Mouse (Mus musculus) mature B cell (primary cell): Measurements from ENCODE around the gene Hhipl2.
"Not testable (repeated sequence)": the region's sequence is repeated elsewhere in the genome, so short reads cannot be mapped to it uniquely, and the experiment has no call there.

Experiments
- in situ Hi-C: fragments of 300-500 bp; cut with MboI; formaldehyde crosslinking; loops from 2 replicates; pipeline ENCODE4 v1.14.3; 2019

Gene Hhipl2

GRCm38 (mm10) chr1:183417873-183418272, at the start of gene Hhipl2:
Gene Hhipl2, plus strand, starts transcription at chr1:183418215.
- in situ Hi-C loops, result no loop called here

- in situ Hi-C loops, result no loop called here
Measured at GRCm38 (mm10) chr1:183368601-183369400, 49.2 kb upstream of the Hhipl2 start.

DNA sequence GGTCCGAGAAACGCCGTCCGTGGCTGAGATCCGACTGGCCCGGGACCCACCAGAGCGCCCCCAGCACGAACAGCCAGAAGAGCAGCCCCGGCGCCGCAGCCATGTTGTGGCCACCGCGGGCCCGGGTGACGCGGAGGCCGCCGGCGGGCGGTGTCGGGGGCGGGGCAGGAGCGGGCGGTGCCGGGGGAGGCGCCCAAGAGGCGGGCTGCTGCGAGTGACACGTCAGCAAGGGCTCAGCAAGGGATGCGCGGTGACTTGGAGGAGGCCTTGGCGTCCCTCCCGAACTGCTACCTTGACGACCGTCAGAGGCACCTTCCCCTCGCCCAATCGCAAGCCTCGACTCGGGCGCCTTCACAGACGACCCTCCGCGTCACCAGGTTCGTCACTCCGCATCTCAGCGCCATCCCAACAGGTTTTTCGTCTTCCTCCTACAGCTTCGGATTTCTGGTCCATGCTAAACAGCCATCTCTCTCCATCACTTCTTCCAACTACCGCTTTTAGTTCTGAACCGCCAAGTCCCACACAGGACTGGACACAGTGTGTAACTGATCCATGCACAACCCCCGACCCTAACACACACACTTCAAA, 48.5 kb upstream of the Hhipl2 start, which contains the start of gene Mia3:
Mia3 (minus strand) TSS at position 127 of the 588 bp plus-strand sequence.
- in situ Hi-C loops, result no loop called here

GRCm38 (mm10) chr1:183374728-183375127, 43.3 kb upstream of the Hhipl2 start:
- in situ Hi-C loops, result no loop called here

GRCm38 (mm10) chr1:183377045-183377444, 41.0 kb upstream of the Hhipl2 start:
- in situ Hi-C loops, result no loop called here

- in situ Hi-C loops, result no loop called here
Measured at GRCm38 (mm10) chr1:183378321-183378941, 39.6 kb upstream of the Hhipl2 start.

GRCm38 (mm10) chr1:183379376-183379775, 38.6 kb upstream of the Hhipl2 start:
- in situ Hi-C loops, result not testable (repeated sequence)

GRCm38 (mm10) chr1:183381816-183382215, 36.2 kb upstream of the Hhipl2 start:
- in situ Hi-C loops, result no loop called here

GRCm38 (mm10) chr1:183382621-183383020, 35.4 kb upstream of the Hhipl2 start:
- in situ Hi-C loops, result no loop called here

DNA sequence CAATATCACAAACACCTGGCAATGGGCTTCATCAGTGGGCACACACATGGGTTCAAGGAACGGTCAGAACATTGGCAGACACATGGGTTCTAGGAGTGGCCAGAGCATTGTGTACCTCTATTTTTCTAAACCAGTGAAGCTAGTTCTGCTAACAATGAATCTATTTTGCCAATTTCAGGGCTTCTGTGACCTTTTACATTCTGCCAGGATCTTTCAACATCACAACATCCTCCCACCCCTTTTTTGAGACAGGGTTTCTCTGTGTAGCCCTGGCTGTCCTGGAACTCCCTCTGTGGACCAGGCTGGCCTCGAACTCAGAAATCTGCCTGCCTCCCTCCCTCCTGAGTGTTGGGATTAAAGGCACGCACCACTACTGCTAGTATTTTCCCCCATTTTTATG, 30.6 kb upstream of the Hhipl2 start:
- in situ Hi-C loops, result not testable (repeated sequence)

GRCm38 (mm10) chr1:183388426-183389406, 29.3 kb upstream of the Hhipl2 start, which contains the start of gene Taf1a:
Gene Taf1a, plus strand, starts transcription at chr1:183388981.
- in situ Hi-C loops, result no loop called here

- in situ Hi-C loops, result no loop called here
Measured at GRCm38 (mm10) chr1:183403396-183403795, 14.6 kb upstream of the Hhipl2 start.

DNA sequence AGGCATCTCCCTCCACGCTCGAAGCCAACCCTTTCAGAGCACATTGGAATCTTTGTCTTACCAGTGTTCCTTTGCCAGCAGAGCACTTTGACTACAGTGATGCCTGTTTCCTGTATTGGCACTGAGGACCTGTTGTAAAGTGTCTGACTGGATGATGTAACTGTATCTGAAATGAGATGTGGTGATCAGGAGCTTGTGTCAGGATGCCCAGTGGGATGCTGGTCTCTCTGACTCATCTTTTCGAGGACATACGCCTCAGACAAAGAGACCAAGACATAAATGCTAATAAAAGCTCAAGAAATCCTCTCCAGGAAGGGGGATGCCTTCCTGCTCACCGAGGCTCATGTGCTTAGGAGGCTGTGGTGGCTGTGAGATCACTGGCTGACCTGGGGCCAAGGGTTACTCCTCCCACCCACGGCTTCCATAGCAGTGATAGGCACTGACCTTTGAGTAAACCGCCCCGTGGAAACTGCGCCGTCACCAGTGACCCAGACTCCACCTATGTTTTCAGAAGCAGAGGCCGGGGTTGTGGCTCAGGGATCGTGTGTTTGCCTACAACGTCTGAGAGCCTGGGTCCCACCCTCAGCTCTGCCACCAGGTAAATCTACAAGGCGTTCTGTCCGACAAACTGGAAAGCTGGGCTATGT, 3.8 kb upstream of the Hhipl2 start:
- in situ Hi-C loops, result no loop called here

- in situ Hi-C loops, result no loop called here
Measured at GRCm38 (mm10) chr1:183419741-183420140, 1.7 kb downstream of the Hhipl2 start.

GRCm38 (mm10) chr1:183420296-183420695, 2.3 kb downstream of the Hhipl2 start:
- in situ Hi-C loops, result no loop called here

DNA sequence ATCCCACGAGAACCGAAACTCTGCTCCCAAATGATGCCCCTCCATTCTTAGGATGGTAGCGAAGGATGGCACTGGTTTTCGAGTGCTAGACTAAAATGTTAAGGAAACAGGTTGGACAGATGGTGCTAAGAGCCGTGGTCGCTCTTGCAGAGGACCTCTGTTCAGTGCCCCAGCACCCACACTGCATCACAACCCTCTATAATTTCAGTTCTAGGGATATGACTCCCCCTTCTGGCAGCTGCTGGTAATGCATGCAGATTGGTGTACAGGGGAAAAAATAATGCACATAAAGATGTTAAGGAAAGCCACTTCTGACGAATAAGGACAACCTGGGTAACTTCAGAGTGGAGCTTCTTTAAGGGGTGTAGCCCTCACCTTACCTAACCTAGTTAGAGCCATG, 6.1 kb downstream of the Hhipl2 start:
- in situ Hi-C loops, result no loop called here

GRCm38 (mm10) chr1:183434918-183435317, 16.9 kb downstream of the Hhipl2 start:
- in situ Hi-C loops, result no loop called here

DNA sequence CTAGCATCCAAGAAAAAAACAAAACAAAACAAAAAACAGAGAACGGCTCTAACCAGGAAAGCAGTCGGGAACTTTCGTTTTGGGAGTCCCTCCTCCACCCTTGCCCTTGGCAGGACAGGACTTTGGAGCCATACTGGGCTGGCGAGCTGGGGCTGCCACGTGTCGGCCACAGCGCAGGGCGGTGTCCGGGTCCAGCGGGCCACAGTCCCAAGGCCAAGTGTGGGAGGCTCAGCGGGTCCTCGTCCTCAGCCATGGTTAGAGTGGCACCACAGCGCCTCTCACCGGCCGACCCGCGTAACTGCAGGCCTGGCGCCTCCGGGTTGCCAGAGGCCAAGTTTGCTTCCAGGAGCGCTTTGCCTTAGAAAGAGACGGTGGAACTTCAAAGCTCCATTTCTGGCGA, 21.0 kb downstream of the Hhipl2 start:
- in situ Hi-C loops, result no loop called here

- in situ Hi-C loops, result no loop called here
Measured at GRCm38 (mm10) chr1:183442015-183442774, 24.2 kb downstream of the Hhipl2 start.

DNA sequence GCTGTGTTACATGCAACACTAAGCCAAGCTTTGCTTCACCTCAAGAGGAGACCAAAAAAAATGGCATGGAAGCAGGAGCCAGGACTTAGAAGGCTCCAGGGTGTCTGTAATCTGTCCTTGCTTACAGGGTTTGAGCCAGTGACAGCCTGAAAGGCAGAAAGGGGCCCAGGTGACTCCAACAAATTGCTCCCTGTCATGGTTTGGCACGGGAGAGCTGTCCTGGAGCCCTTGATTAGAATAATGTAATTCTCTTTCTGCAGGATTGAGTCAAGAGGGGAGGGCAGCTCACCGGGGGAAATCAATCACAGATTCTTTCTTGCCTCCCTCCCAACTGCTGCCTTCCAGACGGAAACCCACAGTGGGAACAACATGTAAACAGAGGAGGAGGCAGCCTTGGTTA, 35.1 kb downstream of the Hhipl2 start:
- in situ Hi-C loops, result no loop called here
